Mouse (Mus musculus): ENCODE measurements around the gene Gdf1. TPM values are rescaled to one million over a fixed set of nuclear protein-coding genes. Genes with fewer than 3 reads are reported as not detected.

Gene Gdf1
- polyA plus RNA-seq, 1 experiment from 2014 or later, result 0.53 TPM

DNA sequence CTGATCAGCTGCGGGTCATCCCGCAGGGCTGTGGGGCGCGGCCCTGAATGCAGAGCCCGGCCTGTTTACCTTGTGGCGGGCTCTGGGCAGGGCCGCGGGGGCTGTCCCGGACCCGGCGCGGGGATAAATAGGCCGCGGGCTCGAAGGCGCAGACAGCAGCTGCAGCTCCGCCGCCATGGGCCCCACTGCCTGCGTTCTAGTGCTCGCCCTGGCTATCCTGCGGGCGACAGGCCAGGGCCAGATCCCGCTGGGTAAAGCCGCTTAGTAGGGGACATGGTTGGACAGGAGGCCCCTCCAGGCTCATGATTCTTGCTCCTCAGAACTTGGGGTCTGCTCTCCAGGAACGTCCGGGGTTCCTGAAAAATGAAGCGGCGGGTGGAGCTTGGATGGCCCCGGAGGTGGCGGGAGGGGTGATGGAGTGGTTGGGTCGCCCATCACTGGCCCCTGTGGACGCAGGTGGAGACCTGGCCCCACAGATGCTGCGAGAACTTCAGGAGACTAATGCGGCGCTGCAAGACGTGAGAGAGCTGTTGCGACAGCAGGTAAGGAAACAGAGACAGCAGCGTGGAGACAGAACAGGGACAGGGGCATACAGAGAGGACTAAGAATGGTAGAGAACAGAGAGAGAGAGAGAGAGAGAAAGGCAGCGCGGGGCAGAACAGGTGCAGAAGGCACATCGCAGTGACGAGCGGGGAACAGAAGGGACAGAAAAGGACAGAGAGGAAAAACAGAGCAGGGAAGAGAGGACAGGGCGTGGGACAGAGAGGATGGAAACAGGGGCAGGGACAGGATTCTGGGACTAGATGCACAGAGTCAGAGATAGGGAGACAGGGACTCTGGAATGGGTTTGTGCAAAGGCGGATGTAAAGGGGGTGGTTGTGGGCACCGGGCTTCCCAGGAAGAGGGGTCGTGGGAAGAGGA is 44.0 kb downstream of the Gdf1 start, which contains the start of gene Comp:
Gene Comp (plus strand): TSS at position 162 of the 921 bp plus-strand sequence.
- DNase-seq (ENCODE audit: low spot score) (no peak), ATAC-seq (ENCODE audit: low FRiP score, low TSS enrichment) (no peak)
- Histone ChIP-seq H3K4me2 (replicated peaks; ENCODE audit: low read depth) (peak within 1 kb of the TSS; percentile 54), H3K4me3 (ENCODE audit: low read depth, low read length) (peak within 1 kb of the TSS; percentile 42), H3K27ac (replicated peaks) (no peak within 1 kb of the TSS), H3K9me3 (ENCODE audit: control insufficient read depth, low read length) (no peaks in the 10 kb centered on the region), H3K9ac (ENCODE audit: low read length) (peak within 1 kb of the TSS; percentile 23; the same call in 1 of the 2 replicates), H3K36me3 (ENCODE audit: control insufficient read depth, insufficient read depth, low read length) (no peaks in the 10 kb centered on the region), H3K4me1 (replicated peaks; ENCODE audit: control insufficient read depth, insufficient read depth) (0 out of 2 replicates have a peak, but pooled peaks cover 4% of the 10 kb centered on the region), H3K27me3 (ENCODE audit: control insufficient read depth, insufficient read depth, low read length) (peaks cover 23% of the 10 kb centered on the region)
- WGBS, result 4% methylated on average over 47 of the region's 47 CpGs
- TF ChIP-seq CTCF (IDR thresholded peaks at IDR 0.05; ENCODE audit: low read depth), result no peak
- TF ChIP-seq EP300 (optimal IDR thresholded peaks at IDR 0.05), result no peak

DNA sequence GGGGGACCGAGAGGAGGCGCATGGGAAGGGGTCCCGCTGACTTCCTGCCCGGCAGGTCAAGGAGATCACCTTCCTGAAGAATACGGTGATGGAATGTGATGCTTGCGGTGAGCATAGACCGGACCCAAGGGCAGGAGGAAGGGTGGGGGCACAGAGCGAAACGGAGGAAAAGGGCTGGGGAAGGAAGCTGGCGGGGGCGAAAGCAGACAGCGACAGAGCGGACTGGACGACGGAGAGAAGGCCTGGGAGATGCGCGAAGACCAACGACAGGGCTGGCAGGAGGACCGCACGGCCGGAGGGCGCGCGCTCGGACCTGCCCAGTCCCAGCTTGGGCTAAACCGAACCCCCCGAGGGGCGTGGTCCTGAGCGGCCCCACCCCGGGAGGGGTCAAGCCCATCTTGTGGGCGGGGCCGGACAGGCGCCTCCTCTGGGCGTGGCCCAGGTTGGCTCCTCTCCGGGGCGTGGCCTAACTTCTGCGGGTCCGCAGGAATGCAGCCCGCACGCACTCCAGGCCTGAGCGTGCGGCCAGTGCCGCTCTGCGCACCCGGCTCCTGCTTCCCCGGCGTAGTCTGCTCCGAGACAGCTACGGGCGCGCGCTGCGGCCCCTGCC is 44.8 kb downstream of the Gdf1 start:
- H3K27ac ChIP-seq (replicated peaks), result no peak overlapping the region
- peak overlapping the region; percentile 23; the same call in 1 of the 2 replicates for H3K9ac ChIP-seq (ENCODE audit: low read length)
- TF ChIP-seq EP300 (optimal IDR thresholded peaks at IDR 0.05), result no peak
- no peak for TF ChIP-seq CTCF (IDR thresholded peaks at IDR 0.05; ENCODE audit: low read depth)
- H3K27me3 ChIP-seq (ENCODE audit: control insufficient read depth, insufficient read depth, low read length), result peaks cover 23% of the 10 kb centered on the region
- H3K36me3 ChIP-seq (ENCODE audit: control insufficient read depth, insufficient read depth, low read length), result no peaks in the 10 kb centered on the region
- peak overlapping the region; percentile 42 for H3K4me3 ChIP-seq (ENCODE audit: low read depth, low read length)
- H3K4me1 ChIP-seq (replicated peaks; ENCODE audit: control insufficient read depth, insufficient read depth), result 0 out of 2 replicates have a peak, but pooled peaks cover 4% of the 10 kb centered on the region
- H3K9me3 ChIP-seq (ENCODE audit: control insufficient read depth, low read length), result no peaks in the 10 kb centered on the region
- DNase-seq (ENCODE audit: low spot score), result peak; percentile 75
- peak; percentile 66 for ATAC-seq (ENCODE audit: low FRiP score, low TSS enrichment)
- WGBS, result under 1% methylated on average over 43 of the region's 53 CpGs
- peak overlapping the region; percentile 54 for H3K4me2 ChIP-seq (replicated peaks; ENCODE audit: low read depth)

DNA sequence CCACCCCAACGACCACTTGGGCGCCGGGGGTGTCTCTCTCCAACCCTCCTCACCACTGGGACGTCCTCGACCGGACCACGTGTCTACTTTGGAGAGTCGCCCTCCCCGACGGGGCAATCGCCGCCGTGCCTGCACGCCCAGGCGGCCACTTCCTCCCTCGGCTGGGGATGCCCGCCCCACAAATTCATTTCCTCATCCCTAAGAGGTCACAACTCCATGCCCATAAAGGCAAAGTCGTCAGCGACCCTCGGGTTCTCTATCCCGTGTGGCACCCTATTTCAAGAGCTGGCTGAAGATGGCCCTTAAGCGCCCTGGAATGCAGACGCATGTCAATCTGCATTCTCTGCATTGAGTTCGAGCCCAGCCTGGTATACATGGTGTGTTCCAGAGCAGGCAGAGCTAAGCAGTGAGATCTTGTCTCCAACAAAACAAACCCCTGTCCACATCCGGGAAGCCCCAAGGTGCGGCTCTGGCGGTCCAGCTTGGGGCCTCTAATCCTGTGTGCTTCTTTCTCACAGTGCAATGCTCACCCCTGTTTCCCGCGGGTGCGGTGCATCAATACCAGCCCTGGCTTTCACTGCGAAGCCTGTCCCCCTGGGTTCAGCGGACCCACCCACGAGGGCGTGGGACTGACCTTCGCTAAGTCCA is 45.7 kb downstream of the Gdf1 start:
- Histone ChIP-seq H3K27me3 (ENCODE audit: control insufficient read depth, insufficient read depth, low read length) (peaks cover 23% of the 10 kb centered on the region), H3K4me3 (ENCODE audit: low read depth, low read length) (peak overlapping the region; percentile 42), H3K9me3 (ENCODE audit: control insufficient read depth, low read length) (no peaks in the 10 kb centered on the region), H3K36me3 (ENCODE audit: control insufficient read depth, insufficient read depth, low read length) (no peaks in the 10 kb centered on the region), H3K4me1 (replicated peaks; ENCODE audit: control insufficient read depth, insufficient read depth) (0 out of 2 replicates have a peak, but pooled peaks cover 4% of the 10 kb centered on the region), H3K27ac (replicated peaks) (no peak overlapping the region), H3K9ac (ENCODE audit: low read length) (no peak overlapping the region), H3K4me2 (replicated peaks; ENCODE audit: low read depth) (no peak overlapping the region)
- WGBS, result 5% methylated on average over 35 of the region's 35 CpGs
- DNase-seq (ENCODE audit: low spot score) (no peak), ATAC-seq (ENCODE audit: low FRiP score, low TSS enrichment) (0 out of 2 replicates have a peak, but pooled peaks have one; percentile 9)
- TF ChIP-seq CTCF (IDR thresholded peaks at IDR 0.05; ENCODE audit: low read depth) (no peak), EP300 (optimal IDR thresholded peaks at IDR 0.05) (no peak)

GRCm38 (mm10) chr8:70376275-70376741 is 46.7 kb downstream of the Gdf1 start:
- H3K4me1 ChIP-seq (replicated peaks; ENCODE audit: control insufficient read depth, insufficient read depth), result 0 out of 2 replicates have a peak, but pooled peaks cover 4% of the 10 kb centered on the region
- no peak for TF ChIP-seq EP300 (optimal IDR thresholded peaks at IDR 0.05)
- TF ChIP-seq CTCF (IDR thresholded peaks at IDR 0.05; ENCODE audit: low read depth), result no peak
- 8% methylated on average over 37 of the region's 37 CpGs for WGBS
- ATAC-seq (ENCODE audit: low FRiP score, low TSS enrichment) (no peak), DNase-seq (ENCODE audit: low spot score) (peak; percentile 51)
- peak overlapping the region; percentile 23 for H3K4me2 ChIP-seq (replicated peaks; ENCODE audit: low read depth)
- H3K9me3 ChIP-seq (ENCODE audit: control insufficient read depth, low read length), result no peaks in the 10 kb centered on the region
- no peak overlapping the region for H3K9ac ChIP-seq (ENCODE audit: low read length)
- H3K4me3 ChIP-seq (ENCODE audit: low read depth, low read length), result peak overlapping the region; percentile 10; the same call in 1 of the 2 replicates
- H3K27ac ChIP-seq (replicated peaks), result no peak overlapping the region
- H3K36me3 ChIP-seq (ENCODE audit: control insufficient read depth, insufficient read depth, low read length), result no peaks in the 10 kb centered on the region
- peaks cover 23% of the 10 kb centered on the region for H3K27me3 ChIP-seq (ENCODE audit: control insufficient read depth, insufficient read depth, low read length)

DNA sequence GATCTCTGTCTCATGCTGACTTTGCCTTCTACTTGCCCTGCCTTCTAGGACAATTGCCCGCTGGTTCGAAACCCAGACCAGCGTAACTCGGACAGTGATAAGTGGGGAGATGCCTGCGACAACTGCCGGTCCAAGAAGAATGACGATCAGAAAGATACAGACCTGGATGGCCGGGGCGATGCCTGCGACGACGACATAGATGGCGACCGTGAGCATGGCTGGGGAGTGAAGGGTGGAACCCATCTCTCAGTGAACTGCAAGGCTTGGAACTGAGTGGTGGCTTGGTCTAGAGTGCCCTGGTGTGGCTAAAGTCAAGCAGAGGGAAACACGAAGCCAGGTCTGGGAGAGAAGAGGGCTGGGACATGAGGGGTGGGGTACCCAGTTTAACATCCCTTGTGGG is 47.4 kb downstream of the Gdf1 start:
- TF ChIP-seq CTCF (IDR thresholded peaks at IDR 0.05; ENCODE audit: low read depth), result peak; percentile 34; the same call in 1 of the 2 replicates
- no peak for TF ChIP-seq EP300 (optimal IDR thresholded peaks at IDR 0.05)
- no peak overlapping the region for H3K4me2 ChIP-seq (replicated peaks; ENCODE audit: low read depth)
- ATAC-seq (ENCODE audit: low FRiP score, low TSS enrichment), result no peak
- 0 out of 2 replicates have a peak, but pooled peaks cover 4% of the 10 kb centered on the region for H3K4me1 ChIP-seq (replicated peaks; ENCODE audit: control insufficient read depth, insufficient read depth)
- H3K36me3 ChIP-seq (ENCODE audit: control insufficient read depth, insufficient read depth, low read length), result no peaks in the 10 kb centered on the region
- 15% methylated on average over 15 of the region's 15 CpGs for WGBS
- H3K9ac ChIP-seq (ENCODE audit: low read length), result no peak overlapping the region
- H3K27me3 ChIP-seq (ENCODE audit: control insufficient read depth, insufficient read depth, low read length), result peaks cover 23% of the 10 kb centered on the region
- no peak for DNase-seq (ENCODE audit: low spot score)
- H3K27ac ChIP-seq (replicated peaks), result no peak overlapping the region
- H3K4me3 ChIP-seq (ENCODE audit: low read depth, low read length), result no peak overlapping the region
- no peaks in the 10 kb centered on the region for H3K9me3 ChIP-seq (ENCODE audit: control insufficient read depth, low read length)
